Mouse (Mus musculus): ENCODE results near the gene Lmf1.
A peak's percentile ranks its signal among the peaks of the same experiment; 100 is the strongest.

Gene Lmf1

DNA sequence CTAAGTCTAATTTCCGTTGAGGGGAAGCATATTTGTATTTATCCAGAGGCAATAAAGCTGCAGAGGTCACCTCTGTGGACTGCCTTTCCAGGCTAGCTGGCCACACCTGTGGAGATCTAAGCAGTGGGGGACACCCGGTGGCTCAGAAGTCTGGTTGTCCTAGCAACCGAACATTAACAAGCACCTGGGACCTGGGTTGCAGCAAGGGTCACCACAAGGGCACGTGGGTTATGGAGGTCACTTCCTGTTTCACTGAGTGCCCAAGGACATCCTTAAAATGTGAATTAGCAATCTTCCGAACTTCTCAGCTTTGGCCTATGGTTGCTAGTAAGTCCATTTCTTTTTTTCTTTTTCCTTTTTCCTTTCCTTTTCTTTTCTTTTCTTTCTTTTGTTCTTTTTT lies 25.3 kb downstream of the Lmf1 start:
- DNase-seq (ENCODE audit: low spot score) = no peak

DNA sequence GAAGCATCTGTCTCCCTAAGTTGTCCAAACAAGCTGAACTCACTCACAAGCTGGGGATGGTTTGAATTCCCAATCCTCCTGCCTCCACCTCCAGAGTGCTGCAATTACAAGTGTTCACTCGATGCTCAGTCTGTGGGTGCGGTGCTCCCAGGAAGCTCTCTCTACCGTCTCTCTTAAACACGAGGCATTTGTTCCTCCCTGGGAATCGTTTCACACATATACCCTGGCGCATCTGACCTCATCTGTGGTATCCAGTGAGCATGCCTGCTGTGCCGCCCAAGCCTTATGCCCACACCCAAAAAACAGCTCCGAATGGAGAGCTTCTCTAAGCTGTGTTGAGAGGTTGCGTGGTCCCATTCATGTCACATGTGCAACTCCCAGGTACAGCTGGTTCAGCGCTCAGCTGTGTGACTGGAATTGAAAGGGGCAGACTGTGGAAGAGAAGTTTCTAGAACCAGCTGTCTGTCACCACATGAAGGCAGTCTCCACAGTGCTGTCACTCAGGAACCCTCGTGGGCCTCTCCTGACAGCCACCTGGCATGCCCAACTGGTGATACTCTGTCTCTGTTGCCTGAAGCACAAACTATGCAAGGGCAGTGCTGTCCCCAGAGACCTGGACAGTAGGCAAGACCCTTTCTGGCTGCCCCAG lies 29.4 kb downstream of the Lmf1 start:
- no peak for DNase-seq (ENCODE audit: low spot score)

DNA sequence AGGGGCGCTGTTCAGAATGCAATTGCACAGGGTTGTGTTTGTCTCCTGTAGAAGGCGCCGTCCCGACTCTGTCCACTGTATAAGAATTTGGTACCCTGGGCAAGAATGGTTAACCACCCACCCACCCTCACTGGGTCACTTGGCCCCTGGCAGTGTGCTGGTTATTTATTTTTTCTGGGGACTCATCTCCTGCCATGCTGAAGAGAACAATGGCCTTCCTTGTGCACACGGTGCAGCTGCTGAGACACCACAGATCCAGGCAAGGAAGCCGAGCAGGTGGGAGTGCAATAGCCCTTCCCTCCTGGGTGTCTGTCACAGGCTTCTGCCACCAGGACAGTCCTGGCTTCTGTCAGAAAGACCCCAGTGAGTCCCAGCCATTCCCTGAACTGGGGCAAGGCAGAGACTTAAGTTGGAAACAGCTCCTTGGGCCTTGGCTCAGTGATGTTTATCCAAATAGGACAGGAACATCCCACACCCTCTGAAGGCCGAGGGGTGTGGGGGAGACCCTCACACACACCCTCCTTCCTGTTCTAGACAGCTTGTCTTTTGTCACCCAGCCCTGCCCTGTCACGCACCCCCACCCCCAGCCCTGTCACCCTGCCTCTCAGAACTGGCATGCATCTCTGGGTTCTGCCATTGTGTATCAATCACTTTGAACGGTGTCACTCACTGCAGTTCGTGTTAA lies 30.1 kb downstream of the Lmf1 start:
- no peak for DNase-seq (ENCODE audit: low spot score)

DNA sequence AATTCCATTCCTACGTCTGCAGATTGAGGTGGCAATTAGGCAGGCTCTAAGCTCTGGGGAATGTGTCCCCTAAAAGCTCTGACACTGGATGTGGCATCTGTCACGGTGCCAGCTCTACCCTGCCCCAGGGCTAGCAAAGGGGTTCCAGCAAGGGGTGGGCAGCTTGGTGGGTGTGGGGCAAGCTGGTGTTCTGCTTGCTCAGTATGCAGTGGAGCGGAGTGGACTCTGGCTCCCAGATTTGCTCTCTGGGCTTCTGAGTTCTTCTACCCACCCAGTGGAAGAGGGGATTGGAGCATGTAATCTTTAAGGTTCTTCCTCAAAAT lies 30.6 kb downstream of the Lmf1 start:
- no peak for DNase-seq (ENCODE audit: low spot score)

DNA sequence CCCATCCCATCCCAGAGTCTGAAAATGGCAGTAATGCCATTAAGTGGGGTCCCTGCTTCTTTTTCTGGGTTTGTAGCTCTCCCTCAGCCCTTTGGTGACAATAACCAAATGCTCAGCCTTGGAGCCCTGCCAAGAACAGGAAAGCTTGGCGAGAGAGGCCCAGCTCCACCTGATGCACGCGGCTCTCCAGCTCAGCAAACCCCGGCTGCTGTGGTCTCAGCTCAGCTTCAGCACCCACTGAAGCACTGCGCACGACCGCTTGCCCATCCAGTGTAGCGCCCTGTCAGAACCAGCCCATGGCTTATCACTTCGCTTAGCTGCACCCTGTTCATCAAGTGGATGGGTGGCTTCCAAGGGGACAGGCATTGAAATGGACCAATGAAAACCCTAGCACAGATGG lies 31.3 kb downstream of the Lmf1 start:
- DNase-seq (ENCODE audit: low spot score) = peak; percentile 18

DNA sequence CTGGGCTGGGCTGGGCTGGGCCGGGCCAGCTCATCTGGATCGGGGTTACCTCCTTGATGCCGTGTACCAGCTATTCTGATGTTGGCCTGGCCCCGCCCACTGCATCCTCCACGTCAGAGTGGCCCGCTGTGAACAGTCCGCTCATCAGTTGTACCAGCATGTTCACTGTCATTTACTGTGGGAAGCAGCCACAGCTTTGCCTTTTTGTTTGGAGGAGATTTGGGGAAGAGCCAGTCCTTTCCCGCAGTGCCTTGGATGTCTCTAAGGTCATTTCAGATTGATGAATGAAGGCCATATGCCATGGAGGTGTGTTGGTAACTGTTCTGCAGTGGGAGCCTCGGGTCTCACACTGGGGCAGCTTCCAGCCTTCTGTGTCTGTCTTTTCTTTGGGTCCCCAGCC lies 33.7 kb downstream of the Lmf1 start:
- no peak for DNase-seq (ENCODE audit: low spot score)

DNA sequence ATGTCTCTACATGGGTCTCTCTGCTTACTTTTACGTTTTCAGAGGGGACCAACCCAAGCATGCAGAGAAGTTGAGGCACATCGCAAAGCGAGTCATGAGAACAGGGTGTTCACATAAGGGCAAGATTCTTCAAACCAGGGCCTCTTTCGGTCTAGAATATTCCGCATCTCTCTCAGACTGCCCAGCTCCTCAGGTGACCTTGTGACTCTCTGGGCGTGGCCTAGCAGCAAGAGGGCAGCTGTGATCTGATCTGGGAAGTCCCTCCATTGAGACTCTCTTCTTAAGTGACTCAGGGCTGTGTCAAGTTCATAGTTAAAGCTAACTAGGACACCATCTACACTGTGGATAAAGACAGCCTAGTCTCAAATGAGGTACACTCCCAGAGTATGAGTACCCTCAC lies 34.4 kb downstream of the Lmf1 start:
- no peak for DNase-seq (ENCODE audit: low spot score)

DNA sequence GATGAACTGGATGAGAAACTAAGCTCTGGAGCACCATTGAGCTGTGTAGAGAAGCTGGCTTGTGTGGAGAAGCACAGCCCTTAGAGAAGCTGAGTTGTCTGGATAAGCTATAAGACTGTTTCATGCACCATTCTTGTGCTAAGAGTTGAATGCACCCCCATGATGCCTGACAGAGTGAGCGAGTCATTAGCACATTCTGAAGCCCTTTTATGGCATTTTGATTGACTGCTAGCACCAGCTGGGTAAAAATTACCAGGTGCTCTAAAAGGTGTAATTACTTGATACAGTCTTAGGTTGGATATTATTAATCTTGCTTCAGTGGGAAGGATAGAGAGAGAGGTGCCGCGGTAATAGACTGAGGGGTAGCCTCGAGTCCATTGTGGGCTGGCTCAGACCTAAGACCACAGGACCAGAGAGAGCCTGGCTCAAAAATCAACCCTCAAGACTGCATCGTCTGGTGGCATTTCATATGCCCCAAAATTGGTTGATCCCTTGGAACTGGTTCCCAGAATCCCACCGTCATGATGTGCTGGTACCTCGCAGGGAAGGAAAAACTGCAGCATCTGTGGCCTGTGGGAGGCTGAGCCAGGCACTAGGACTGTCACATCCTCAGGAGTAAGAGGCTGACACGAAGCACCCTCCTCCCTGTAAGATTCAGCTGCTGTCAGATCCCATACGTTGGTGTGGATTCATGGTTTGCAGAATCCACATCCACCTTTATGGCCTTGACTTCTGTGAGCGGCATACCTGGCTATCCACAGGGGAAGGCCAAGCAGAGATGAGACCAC lies 36.0 kb downstream of the Lmf1 start:
- no peak for DNase-seq (ENCODE audit: low spot score)

DNA sequence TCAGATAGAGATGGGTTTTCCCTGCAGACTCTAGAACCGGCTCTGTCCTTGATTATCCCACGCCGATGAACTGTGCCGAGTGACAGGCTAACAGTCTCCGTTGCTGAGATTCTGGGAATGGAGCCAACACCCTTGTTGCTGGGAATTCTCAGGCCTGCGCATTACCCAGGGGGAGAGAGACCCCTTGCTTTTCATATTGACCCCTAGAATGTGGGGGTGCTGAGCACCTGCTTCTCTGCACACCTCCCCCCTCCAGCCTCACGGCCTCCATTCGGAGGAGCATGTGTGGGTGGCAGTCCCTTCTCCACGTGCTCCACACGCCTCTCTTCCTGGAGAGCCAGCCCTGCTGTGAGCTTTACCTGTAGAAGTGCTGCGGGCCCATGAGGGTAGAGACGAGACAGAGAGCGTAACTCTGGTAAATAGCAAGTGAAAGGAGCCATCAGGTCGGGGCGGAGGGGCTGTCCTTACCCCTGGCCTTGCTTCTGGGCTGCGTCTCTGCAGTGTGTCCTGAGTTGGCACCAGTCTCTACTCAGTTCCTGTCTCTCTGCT lies 39.7 kb downstream of the Lmf1 start:
- no peak for DNase-seq (ENCODE audit: low spot score)

DNA sequence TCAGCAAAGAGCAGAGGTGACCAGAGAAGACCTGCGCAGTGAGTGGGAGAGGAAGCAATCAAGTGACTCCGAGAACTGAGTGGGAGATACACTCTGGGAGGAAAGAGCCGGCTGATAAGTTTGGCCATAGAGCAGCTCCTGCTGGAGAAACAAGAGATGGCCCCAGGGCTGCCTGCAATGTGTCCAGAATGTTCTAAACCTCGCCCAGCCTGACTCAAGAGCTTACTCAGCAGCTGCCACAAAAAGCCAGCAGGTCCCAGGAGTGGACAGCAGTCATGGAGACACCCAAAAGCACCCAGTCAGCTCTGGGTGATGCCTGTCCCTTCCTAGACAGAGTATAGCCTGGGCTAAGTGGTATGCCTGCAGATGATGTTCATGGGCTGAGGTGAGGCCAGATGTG lies 44.6 kb downstream of the Lmf1 start:
- DNase-seq (ENCODE audit: low spot score) = no peak

DNA sequence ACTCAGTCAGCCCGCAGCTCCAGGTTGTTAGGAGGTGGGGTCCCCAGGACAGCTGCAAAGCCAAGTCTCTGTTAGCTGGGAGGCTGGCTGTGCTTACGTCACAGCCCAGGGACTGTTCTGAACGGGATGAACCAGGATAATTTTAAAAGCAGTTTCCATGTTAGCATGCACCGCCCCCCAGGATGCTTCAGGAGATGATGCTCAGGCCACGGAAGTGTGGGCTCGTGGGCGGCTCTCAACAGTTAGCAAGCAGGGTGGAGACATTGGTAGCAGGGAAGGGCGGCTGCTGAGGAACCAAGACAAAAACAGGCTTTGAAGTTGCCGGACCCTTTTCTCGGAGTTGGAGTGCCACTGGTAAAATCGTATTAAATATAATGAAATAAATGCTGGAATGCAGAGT lies 45.0 kb downstream of the Lmf1 start:
- DNase-seq (ENCODE audit: low spot score) = no peak

DNA sequence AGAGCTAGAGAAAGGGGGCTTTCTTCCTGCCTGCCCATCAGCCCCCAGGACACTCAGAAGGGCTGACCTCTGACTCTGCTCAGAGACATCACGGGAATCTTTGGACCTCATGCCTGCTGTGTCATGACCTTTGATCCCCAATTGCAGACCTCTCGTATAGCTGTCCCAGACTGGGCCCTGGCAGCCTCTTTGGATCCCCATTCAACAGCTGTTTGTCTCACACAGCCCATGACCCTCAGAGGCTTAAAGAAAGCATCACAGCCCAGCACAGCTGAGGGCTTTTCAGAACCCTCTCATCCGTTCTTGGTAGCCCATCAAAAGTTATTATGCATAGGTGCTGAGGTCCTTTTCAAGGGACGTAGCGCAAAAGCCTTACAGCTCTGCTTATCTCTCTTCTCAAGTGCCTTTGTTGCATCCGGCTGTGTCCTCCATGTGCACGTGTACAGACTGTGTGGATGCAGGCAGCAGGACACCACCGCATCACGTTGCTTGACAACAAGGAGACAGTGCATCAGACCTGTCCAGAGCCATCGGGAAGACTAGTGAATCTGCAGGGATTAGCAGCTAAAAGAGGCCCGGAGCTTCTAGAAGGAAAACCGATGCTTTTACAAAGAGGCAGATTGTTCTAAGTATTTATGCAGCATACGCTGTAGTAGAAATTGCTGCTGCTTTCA lies 45.7 kb downstream of the Lmf1 start:
- DNase-seq (ENCODE audit: low spot score) = no peak

DNA sequence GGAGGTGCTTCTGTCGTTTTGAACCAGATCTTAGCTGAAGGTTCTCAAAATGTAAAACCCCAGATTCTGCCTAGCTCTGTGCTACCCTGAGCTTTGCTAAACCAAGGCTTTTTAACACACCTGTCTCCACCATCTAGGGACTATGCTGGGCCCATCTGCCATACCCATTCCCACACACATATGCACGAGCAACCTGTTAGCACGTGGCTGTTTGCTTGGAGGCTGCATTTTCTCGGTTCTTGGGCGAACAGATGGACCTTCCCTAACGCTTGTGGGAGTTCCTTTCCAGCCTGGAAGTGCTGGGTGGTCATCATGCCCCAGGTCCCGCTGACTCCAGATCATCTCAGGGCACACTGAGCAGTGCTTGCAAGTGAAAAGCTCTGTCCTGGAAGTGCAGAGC lies 46.4 kb downstream of the Lmf1 start:
- no peak for DNase-seq (ENCODE audit: low spot score)

DNA sequence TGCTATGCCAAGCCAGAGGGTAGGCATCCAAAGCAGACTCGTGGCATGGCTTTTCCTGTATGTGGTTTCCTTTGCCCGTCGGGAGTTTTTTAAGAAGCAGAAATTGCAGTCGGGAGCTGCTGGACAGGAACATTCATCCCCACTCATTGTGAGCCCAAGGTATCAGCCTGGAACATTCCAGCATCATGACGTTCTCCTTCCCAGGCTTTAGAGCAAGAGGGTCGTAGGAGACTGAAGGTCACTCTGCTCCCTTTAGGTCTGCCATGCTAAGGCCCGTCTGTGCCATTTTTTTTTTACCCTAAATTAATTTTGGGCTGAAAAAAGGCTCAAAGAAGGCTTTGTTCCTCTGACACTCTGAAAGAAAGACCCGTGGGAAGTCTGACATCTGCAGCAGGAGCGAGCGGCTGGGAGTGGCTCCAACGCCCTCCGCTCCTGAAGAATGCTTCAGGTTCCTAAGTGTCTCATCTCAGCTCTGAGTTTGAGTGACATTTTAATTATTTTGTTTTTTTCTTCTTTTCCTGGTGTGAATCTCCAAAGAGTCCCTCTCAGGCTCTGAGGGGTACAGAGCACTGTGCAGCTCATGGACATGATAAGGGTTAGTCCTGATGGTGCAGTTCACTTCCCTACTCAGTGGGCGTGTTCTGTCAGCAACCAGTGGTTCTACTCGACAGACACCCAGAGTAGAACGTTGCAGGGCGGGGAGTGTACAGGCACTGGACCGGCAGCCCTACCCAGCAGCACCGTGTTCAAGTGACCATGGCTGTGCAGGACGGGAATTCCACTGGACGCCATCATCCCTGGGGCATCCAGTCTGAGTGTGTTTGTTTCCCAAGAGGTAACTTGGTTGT lies 47.5 kb downstream of the Lmf1 start:
- no peak for DNase-seq (ENCODE audit: low spot score)

DNA sequence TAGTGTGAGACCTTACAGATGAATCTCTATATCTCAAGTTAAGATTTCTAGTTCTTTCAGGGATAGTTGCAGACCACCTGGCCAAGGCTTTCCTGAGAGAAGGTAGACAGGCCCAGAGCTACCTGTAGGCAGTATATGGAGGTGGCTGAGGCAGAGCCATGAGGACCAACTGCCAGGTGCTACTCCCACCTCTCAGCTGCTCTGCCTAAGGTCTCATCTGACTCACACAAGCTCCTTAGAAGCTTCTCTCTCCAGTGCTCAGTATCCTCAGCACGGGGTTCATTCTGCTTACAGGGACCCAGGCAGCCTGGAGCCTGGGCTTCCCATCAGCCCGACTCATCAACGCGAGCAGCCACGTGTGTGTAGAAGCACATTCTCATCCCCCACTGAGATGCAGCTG lies 51.4 kb downstream of the Lmf1 start:
- DNase-seq (ENCODE audit: low spot score) = no peak

DNA sequence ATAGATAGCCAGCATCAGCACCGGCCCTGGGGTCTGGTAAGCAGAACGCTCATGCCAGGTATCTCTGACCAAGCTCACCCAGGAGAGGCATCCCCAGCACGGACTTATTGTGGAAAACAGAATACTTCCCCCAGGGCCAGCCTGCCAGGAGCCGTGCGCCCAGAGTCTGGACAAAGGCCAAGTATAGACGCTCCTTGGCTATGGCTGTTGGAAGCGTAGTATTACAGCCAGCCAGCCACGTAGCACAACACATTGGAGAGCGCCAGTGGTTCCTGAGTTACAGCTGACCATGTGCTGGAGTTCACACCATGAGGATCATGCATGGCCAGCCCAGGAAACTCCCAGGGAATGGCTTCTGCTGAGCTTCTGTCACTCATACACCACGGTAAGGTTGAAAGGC lies 55.2 kb downstream of the Lmf1 start:
- DNase-seq (ENCODE audit: low spot score) = no peak

DNA sequence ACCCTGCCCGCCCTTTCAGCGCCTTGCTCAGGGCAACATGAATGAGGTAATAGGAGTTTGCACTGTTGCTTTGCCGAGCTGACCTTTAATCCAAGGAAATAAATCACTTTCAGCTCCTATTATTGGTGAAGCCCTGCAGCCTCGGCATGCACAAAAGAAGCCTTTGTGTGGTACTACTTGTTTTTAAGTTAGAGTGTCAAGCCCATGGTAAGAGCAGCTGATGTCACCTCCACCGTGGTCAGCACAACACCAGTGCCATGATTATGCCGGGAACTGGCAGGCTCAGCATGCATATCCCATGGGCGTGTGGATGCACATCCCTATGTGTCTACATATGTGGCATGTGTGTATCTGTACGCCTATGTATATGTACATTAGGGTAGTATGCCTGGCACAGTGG lies 56.5 kb downstream of the Lmf1 start:
- no peak for DNase-seq (ENCODE audit: low spot score)

DNA sequence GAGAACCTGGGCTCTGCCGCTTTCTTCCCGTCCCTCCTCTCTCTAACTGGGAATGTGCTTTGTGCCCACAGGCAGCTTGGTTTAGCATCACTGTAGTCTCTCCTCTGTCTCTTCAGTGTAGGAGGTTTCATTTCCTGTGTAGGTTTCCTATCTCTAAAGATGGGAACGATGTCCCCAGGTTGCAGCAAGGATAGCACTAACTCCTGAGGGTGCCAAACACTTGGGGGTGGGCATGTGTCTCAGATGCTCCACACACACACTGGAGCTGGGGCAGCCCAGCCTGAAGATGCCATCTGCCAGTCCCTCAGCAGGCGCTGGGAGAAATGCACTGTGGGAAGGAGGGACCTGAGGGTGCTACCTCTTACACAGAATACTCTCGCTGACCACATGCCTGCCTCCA lies 56.9 kb downstream of the Lmf1 start:
- no peak for DNase-seq (ENCODE audit: low spot score)

DNA sequence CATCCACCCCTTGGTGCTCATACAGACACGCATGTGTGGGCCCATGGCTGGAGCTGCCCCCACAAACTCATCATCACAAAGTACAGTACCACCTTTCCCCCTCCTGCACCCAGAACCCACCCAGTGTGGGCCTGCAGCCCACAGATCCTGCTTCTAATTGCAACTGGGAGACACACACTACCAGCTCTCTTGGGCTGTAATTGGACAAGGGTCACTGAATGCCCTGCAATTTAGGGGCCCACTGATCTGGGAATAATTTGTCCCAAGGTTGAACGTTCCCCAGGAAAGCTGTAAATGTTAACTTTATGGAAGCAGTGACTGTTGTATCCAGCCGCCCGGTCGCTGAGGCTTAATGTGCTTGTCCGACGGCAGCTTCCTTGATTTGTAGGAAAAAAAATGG lies 59.1 kb downstream of the Lmf1 start:
- no peak for DNase-seq (ENCODE audit: low spot score)

DNA sequence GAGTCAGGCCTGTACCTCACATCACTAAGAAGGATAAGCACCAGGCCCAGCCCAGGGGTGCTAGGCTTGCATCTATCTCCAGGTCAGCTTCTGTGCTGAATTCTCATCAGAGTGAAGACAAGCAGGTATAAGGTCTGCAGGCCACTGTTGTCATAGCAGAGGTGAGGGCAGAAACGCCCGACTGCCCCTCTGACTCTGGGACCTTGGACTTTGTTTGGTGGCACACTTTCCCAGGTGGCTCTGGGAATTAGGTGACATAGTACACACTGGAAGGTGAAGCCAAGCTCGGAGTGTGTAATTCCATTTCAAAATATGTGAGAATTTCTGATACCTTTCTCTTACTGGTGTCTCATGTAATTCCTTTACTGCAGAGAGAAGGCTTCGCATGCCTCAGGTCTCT lies 59.6 kb downstream of the Lmf1 start:
- no peak for DNase-seq (ENCODE audit: low spot score)

DNA sequence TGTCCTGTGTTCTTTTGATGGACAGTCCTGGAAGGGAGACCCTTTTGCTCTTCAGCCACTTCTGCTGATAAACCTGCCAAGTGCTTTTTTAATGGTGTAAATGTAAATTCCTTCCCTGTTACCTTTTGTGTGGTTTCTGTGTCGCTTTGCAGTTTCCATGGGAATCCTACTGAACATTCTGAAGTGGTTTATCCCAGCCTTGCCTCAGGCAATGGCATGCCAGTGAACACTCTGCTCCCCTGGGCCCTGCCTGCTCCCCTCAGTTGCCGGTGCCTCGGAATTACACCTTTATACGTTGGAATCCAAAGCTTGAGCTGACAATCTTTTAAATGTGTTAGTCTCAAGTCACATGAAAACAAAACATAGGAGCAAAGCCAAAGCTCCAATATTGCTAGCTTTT lies 62.1 kb downstream of the Lmf1 start:
- no peak for DNase-seq (ENCODE audit: low spot score)

DNA sequence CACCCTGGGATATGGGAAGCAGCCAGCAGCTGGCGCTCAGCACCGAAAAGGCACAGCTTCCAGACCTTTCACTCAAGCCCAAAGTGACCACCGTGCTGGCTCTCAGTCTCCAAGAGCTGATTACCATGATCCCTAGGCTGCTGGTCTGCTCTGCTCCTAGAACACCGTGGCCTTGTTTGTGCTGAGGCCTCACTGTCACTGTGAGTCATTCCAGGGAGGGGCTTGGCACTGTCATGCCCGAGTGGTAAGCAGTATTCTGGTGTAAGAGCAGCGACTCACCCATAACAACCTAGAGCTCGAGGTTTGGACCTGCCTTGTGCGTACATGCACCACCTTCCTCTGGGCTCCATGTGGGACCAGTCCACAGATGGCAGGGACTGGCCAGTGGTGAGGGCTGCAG lies 63.1 kb downstream of the Lmf1 start:
- DNase-seq (ENCODE audit: low spot score) = peak; percentile 84
